ENCODE assay signal across 9 mouse cellular contexts in genomic region chr2:32464212-32464891, GRCm38 (mm10). TPM values are rescaled to one million over a fixed set of nuclear protein-coding genes. Genes with fewer than 3 reads are reported as not detected.
DNase-seq lines count a peak whose midpoint lies in the region; ATAC-seq and TF ChIP-seq lines count a peak whose summit lies in the region.
"Had no signal": no experiment of that assay in that cellular context is flagged by ENCODE, and none has a peak within 500 bp of the region (broad histone marks: within the 10 kb centered on the region; RNA-seq: fewer than 3 reads in every experiment).

No protein-coding gene starts in this region.

- H3K4me1 ChIP-seq in lung, adult 2 months (ENCODE audit: control insufficient read depth, insufficient read depth, low read length): peaks cover 13% of the 10 kb centered on the region
- H3K4me1 ChIP-seq in lung, embryonic 14.5 days (ENCODE audit: insufficient read depth): peaks cover 7% of the 10 kb centered on the region
- no peaks in the 10 kb centered on the region for H3K4me1 ChIP-seq in forebrain, embryonic 15.5 days
- no peaks in the 10 kb centered on the region for H3K4me1 ChIP-seq in forebrain, embryonic 16.5 days (replicated peaks; ENCODE audit: control insufficient read depth, insufficient read depth, low read length)

- ATAC-seq in lung, embryonic 14.5 days (ENCODE audit: insufficient read depth): peak; percentile 52; the same call in 1 of the 2 replicates
- no peak for ATAC-seq in forebrain, embryonic 15.5 days (replicated peaks)
- no peak for ATAC-seq in forebrain, embryonic 16.5 days

- H3K36me3 ChIP-seq in lung, embryonic 14.5 days (ENCODE audit: insufficient read depth): no peaks in the 10 kb centered on the region
- no peaks in the 10 kb centered on the region for H3K36me3 ChIP-seq in forebrain, embryonic 15.5 days
- H3K36me3 ChIP-seq in forebrain, embryonic 16.5 days (ENCODE audit: control insufficient read depth, insufficient read depth): no peaks in the 10 kb centered on the region

- 18% methylated on average over 6 of the region's 6 CpGs for WGBS in lung, adult 2 months
- 13% methylated on average over 6 of the region's 6 CpGs for WGBS in lung, embryonic 14.5 days
- 71% methylated on average over 6 of the region's 6 CpGs for WGBS in forebrain, embryonic 15.5 days
- WGBS in forebrain, embryonic 16.5 days: 72% methylated on average over 6 of the region's 6 CpGs

- no peaks in the 10 kb centered on the region for H3K27me3 ChIP-seq in lung, embryonic 14.5 days (ENCODE audit: insufficient read depth, low read length)
- no peaks in the 10 kb centered on the region for H3K27me3 ChIP-seq in forebrain, embryonic 15.5 days
- 0 out of 2 replicates have a peak, but pooled peaks cover 3% of the 10 kb centered on the region for H3K27me3 ChIP-seq in forebrain, embryonic 16.5 days (replicated peaks; ENCODE audit: control insufficient read depth, insufficient read depth, low read length)

- H3K4me3 ChIP-seq in lung, adult 2 months (replicated peaks; ENCODE audit: extremely low read depth, low read depth, low read length): no peak overlapping the region
- no peak overlapping the region for H3K4me3 ChIP-seq in lung, embryonic 14.5 days (ENCODE audit: low read depth, low read length)
- no peak overlapping the region for H3K4me3 ChIP-seq in forebrain, embryonic 15.5 days
- H3K4me3 ChIP-seq in forebrain, embryonic 16.5 days (replicated peaks; ENCODE audit: low read length): no peak overlapping the region

- no peaks in the 10 kb centered on the region for H3K9me3 ChIP-seq in lung, embryonic 14.5 days (ENCODE audit: low read depth, low read length)
- H3K9me3 ChIP-seq in forebrain, embryonic 15.5 days: no peaks in the 10 kb centered on the region
- no peaks in the 10 kb centered on the region for H3K9me3 ChIP-seq in forebrain, embryonic 16.5 days (ENCODE audit: control insufficient read depth, low read length)

- H3K9ac ChIP-seq in lung, embryonic 14.5 days: no peak overlapping the region
- H3K9ac ChIP-seq in forebrain, embryonic 15.5 days (replicated peaks): no peak overlapping the region
- H3K9ac ChIP-seq in forebrain, embryonic 16.5 days (replicated peaks; ENCODE audit: low read depth, low read length): no peak overlapping the region

- intact Hi-C loops in heart, postnatal 10 days (cut with DNase I): no loop called here

- H3K27ac ChIP-seq in lung, embryonic 14.5 days (ENCODE audit: low read depth): peak overlapping the region; percentile 19; the same call in 1 of the 2 replicates
- H3K27ac ChIP-seq in forebrain, embryonic 15.5 days (replicated peaks): no peak overlapping the region
- no peak overlapping the region for H3K27ac ChIP-seq in forebrain, embryonic 16.5 days (ENCODE audit: low read length)

- TF ChIP-seq POLR2A in lung, adult 2 months (IDR thresholded peaks at IDR 0.05; ENCODE audit: borderline replicate concordance, extremely low read depth, low read depth, low read length): no peak

- TF ChIP-seq CTCF in lung, adult 2 months (IDR thresholded peaks at IDR 0.05; ENCODE audit: insufficient read depth, low read length): no peak
- no peak for TF ChIP-seq CTCF in lung, embryonic 14.5 days (IDR thresholded peaks at IDR 0.05; ENCODE audit: low read depth)

- DNase-seq in lung, adult 18-20 months: peak; percentile 53 to 75
- no peak for DNase-seq in lung, adult 2 months
- peak; percentile 36 to 54 for DNase-seq in heart, postnatal 10 days
- peak; percentile 85 for DNase-seq in lung, embryonic 14.5 days
- DNase-seq in right cerebral cortex, postnatal 25 days: no peak
- DNase-seq: embryo, embryonic 11 days; thymus, adult 2 months had no signal

- no peak overlapping the region for H3K4me2 ChIP-seq in lung, embryonic 14.5 days
- no peak overlapping the region for H3K4me2 ChIP-seq in forebrain, embryonic 15.5 days (replicated peaks)
- no peak overlapping the region for H3K4me2 ChIP-seq in forebrain, embryonic 16.5 days (ENCODE audit: low read length)

RNA-seq across cellular contexts. Expression of gene Slc25a25, which starts 13.1 kb away (rescaled TPM):
- 19.9 and 21.9 TPM in 2 replicates for polyA plus RNA-seq in lung, adult 2 months (2012; rRNA removed)
- total RNA-seq in heart, postnatal 10 days (2021): 10 to 100 TPM; 10.1 to 13.5 TPM
- polyA plus RNA-seq in lung, embryonic 14.5 days (2014; fragmentation: Nextera tagmentation; extraction: Ambion mirVana): 16.3 and 19.5 TPM in 2 replicates
- polyA plus RNA-seq in forebrain, embryonic 15.5 days (2015; fragmentation: Nextera tagmentation; extraction: Ambion mirVana): 46.4 and 48.2 TPM in 2 replicates
- polyA plus RNA-seq in forebrain, embryonic 16.5 days (2015; fragmentation: Nextera tagmentation; extraction: Ambion mirVana): 46.9 and 47.7 TPM in 2 replicates

RNA-seq across cellular contexts. Expression of gene Naif1, which starts 14.1 kb away (rescaled TPM):
- polyA plus RNA-seq in lung, adult 2 months (2012; rRNA removed): 5.1 and 5.5 TPM in 2 replicates
- 1 to 10 TPM; 3.2 to 4.4 TPM for total RNA-seq in heart, postnatal 10 days (2021)
- 5.7 and 6.5 TPM in 2 replicates for polyA plus RNA-seq in lung, embryonic 14.5 days (2014; fragmentation: Nextera tagmentation; extraction: Ambion mirVana)
- polyA plus RNA-seq in forebrain, embryonic 15.5 days (2015; fragmentation: Nextera tagmentation; extraction: Ambion mirVana): 6.3 and 7.0 TPM in 2 replicates
- polyA plus RNA-seq in forebrain, embryonic 16.5 days (2015; fragmentation: Nextera tagmentation; extraction: Ambion mirVana): 7.0 and 7.5 TPM in 2 replicates

Comparison
In these comparisons a context has a peak if more than half of its experiments do, and no peak if none do; other contexts are left out.
1. DNase-seq: peak in lung, adult 18-20 months (2 of 2), heart, postnatal 10 days (2 of 2) and lung, embryonic 14.5 days (single experiment); none in lung, adult 2 months (single experiment) and right cerebral cortex, postnatal 25 days (single experiment).